Mouse (Mus musculus) fat pad, adult 2 months (tissue): ENCODE results near the gene Atcay.
"Not testable (repeated sequence)": the region's sequence is repeated elsewhere in the genome, so short reads cannot be mapped to it uniquely, and the experiment has no call there.

ENCODE experiments used
- DNase-seq: peaks from one replicate; pipeline ENCODE4 v3.0.0-alpha.2; 2011; ENCODE audit warnings: low read depth, low spot score; ENCODE audit errors: extremely low read depth

The Atcay gene

DNA sequence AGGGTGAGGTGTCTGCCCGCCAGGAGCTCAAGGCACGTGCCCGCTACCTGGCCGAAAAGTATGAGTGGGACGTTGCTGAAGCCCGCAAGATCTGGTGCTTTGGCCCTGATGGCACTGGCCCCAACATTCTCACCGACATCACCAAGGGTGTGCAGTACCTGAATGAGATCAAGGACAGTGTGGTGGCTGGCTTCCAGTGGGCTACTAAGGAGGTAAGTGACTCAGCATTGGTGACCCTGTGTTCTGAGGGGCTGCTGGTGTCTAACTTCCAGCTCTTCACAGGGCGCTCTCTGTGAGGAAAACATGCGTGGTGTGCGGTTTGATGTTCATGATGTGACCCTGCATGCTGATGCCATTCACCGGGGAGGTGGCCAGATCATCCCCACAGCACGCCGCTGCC is 49.7 kb downstream of the Atcay start:
- no peak for DNase-seq

DNA sequence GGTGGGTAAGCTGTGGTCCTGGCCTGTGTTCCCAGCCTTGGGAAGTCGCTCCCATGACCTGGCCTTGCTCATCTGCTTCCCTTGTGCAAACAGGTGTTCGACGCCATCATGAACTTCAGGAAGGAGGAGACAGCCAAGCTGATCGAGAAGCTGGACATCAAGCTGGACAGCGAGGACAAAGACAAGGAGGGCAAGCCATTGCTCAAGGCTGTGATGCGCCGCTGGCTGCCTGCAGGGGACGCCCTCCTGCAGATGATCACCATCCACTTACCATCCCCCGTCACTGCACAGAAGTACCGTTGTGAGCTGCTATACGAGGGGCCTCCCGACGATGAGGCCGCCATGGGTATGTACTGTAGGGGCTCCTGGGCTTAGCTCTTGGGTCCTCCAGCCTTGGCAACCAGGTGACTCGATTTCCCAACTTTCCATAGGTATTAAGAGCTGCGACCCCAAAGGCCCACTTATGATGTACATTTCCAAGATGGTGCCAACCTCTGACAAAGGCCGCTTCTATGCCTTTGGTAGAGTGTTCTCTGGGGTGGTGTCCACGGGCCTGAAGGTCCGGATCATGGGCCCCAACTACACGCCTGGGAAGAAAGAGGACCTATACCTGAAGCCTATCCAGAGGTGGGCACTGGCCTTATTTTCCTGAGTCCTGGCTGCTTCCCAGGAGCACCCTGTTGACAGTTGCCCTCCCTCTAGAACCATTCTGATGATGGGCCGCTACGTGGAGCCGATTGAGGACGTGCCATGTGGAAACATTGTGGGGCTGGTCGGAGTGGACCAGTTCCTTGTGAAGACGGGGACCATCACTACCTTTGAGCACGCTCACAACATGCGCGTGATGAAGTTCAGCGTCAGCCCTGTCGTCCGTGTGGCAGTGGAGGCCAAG is 50.9 kb downstream of the Atcay start:
- DNase-seq = no peak

GRCm38 (mm10) chr10:81178927-81179326 is 51.7 kb downstream of the Atcay start:
- DNase-seq = no peak

- DNase-seq = no peak
Measured at GRCm38 (mm10) chr10:81177958-81178712, 52.5 kb downstream of the Atcay start.

GRCm38 (mm10) chr10:81177491-81177925 is 53.1 kb downstream of the Atcay start:
- DNase-seq = no peak

- no peak for DNase-seq
Measured at GRCm38 (mm10) chr10:81176466-81177271, 54.0 kb downstream of the Atcay start, which contains the start of gene Eef2. TSS of gene Eef2 (plus strand) at chr10:81176631.

DNA sequence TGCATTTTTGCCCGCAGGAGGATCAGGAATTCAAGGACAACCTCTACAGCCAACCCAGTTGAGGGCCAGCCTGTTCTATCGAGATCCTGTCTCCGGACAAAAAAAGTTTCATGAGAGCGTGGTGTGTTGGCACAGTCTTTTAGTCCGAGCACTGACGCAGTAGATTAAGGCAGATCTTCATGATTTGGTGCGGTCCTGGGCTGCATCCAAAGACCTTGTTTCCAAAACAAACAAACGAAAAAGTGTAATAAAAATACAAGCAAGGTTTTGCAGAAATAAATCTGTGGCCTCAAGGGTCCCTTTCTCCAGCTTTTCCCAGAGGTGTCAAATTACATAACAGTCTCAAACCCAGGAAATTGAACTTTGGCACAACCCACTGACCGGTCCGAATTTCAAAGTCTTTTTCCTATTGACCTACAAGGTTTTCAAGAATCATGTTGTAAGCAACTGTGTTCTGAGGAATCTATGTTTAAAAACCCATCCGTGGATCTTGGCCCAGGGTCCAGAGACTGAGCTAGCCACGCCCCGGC is 54.6 kb downstream of the Atcay start:
- DNase-seq = no peak

DNA sequence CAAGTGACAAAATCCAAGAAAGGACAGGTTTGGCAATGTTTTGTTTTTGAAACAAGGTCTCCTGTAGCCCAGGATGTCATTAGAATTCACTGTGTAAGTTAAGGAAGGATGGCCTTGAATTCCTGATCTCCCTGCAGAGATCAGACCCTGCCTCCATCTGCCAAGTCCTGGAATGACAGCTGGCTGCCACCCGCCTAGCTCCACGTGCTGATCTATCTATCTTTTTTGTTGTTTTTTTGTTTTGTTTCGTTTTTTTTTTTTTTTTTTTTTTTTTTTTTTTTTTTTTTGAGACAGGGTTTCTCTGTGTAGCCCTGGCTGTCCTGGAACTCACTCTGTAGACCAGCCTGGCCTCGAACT is 55.3 kb downstream of the Atcay start:
- DNase-seq = not testable (repeated sequence)

GRCm38 (mm10) chr10:81174617-81175344 is 55.9 kb downstream of the Atcay start:
- DNase-seq = no peak

DNA sequence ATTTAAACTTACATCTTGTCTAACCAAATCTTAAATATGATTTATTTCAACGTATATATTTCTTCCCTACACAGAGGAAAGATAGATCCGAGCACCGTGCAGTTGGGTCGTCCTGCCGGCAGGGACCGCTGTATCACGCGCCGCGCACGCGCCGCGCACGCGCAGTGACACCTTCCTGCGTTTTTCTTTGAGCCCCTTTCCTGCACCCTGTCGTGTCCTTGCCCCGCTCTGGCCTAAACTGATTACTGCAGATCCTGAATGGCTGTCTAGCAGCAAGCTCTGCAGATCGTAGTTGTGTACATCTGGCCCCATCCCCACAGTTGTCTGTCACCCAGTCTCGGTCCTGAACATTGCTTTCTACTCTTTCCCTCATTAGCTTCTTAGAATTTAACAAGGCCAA is 57.5 kb downstream of the Atcay start:
- no peak for DNase-seq

DNA sequence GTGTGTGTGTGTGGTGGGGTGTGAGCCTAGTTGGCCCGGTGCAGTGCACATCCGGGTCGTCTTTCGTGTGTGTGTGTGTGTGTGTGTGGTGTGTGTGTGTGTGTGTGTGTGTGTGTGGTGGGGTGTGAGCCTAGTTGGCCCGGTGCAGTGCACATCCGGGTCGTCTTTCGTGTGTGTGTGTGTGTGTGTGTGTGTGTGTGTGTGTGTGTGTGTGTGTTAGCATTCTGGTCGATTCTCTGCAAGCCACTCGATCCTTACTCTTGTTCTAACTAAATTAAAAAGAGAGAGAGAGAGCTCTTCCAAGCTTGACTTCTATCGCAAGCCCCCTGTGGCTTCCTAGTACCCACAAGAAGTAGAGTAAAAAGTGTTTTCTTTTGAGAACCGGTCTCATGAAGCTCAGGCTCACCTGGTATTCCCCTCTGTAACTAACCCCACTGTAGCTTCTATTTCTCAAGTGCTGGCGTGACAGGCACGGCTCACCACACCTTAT is 61.2 kb downstream of the Atcay start:
- DNase-seq = not testable (repeated sequence)

DNA sequence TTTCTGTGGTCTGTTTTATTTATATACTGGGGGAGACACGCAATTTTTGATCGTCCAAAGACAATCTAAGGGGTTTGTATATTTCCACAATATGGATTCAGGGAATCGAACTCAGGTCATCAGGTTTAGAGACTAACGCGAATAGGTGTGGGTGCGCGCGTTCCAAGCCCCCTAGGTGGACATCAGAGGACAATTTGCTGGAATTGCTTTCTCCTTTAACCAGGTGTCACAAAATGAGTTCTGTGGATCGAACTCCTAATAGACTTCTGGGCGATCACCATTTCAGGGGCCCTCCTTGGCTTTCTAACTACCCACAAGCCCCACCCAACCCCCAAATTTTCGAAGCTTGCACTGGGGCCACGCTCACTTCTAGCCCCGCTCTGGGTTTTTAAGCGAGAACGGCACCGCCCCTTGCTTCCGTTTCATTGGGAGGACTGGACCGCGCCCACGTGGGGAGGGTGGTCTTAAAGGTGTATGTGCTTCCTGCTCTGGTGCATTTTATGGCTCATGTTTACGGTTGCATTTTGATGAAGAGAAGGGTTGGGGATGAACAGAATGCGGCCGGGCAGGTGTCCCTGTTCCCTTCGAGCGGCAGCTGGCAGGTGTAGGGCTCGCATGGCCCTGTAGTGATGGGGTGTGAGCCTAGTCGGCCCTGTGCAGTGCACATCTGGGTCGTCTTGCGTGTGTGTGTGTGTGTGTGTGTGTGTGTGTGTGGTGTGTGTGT is 62.0 kb downstream of the Atcay start:
- DNase-seq = no peak

- DNase-seq = no peak
Measured at GRCm38 (mm10) chr10:81168087-81168431, 62.6 kb downstream of the Atcay start.

DNA sequence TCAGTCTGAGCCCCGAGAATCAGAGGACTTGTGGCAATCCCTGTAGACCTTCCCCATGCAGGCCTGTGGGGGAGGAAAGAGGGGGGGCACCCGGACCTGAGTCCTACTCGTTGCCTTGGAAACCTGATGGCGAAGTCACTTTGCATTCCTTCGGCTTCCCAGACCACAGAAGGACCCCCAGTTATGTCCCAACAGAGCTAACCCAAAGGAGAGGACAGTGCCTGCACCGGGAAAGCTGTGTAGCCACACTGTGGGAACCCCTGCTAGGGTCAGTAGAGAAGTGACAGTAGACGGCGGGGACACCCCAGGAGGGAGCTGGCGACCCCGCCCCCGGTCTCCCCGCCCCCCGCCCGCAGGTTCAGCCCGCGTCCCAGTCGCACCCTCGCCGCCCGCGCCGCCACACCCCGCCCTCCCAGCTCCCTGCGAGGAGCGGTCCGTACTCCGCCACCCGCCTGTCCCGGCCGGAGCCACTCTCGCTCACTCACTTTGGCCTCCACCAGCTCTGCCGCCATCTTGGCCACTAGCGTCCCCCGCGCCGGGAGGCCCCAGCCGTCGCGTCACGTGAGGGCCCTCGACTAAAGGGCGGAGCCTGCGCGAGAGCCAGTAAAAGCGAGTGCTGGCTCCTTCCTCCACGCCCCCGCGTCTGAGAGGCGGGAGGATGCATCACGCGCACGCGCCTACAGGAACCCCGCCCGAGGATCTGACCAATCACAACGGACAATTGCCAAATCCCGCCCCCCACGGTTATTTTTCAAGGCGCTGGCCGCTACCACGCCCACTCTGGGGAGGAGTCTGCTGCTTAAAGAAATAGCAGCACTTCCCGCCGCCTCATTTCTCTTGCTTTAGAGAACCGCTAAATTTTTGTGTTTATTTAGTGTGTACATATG is 63.2 kb downstream of the Atcay start, which contains the start of gene Pias4:
Gene Pias4 (minus strand): TSS at position 724 of the 887 bp plus-strand sequence.
- DNase-seq = peak; percentile 73

- no peak for DNase-seq
Measured at GRCm38 (mm10) chr10:81165118-81165517, 65.5 kb downstream of the Atcay start.

DNA sequence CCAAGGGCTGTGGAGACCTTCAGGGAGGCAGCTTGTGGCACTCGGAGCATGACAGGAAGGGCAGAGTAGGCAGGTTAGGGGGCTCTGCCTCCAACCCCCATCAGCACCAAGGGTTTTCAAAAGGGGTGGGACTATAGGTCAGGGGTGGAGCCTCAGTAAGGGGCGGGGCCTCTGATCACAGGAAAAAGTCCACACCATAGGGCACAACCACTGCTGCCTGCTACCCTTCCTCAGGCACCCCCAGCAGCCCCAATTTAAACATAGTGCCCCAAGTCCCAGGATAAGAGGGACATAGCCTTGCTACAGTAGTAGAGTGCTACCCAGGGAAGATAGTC is 68.3 kb downstream of the Atcay start:
- no peak for DNase-seq

DNA sequence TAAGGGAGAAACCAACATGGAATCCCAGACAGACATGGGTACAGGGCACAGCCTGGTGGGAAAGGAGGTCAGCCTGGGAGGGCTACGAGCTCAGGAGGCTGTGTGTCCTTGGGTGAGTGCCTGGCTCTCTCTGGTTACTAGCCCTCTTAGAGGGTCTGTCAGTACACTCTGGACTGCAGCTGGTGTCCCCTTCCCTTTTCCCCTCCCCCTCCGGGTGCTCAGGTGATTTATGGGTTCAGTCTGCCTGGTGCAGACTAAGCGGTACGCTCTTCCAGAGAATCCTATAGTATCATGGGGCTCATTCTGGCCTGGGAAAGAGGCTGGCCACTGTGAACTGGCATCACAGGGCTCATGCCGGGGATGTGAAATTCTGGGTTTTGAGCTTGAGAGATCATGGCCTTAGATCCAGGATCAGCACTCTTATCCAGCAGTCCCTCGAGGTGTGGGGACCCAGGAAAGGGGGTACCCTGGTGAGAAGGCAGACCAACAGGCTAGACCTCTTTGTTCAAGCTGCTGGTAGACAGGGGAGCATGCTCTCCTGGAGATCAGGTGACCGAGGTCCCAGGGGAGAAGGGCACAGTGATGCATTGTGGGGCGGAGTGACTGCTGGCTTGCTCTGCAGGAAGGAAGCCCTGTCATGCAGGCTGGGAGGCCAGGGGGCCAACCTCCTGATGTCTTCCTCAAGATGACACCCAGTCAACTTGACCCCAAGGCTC is 68.9 kb downstream of the Atcay start:
- DNase-seq = no peak

DNA sequence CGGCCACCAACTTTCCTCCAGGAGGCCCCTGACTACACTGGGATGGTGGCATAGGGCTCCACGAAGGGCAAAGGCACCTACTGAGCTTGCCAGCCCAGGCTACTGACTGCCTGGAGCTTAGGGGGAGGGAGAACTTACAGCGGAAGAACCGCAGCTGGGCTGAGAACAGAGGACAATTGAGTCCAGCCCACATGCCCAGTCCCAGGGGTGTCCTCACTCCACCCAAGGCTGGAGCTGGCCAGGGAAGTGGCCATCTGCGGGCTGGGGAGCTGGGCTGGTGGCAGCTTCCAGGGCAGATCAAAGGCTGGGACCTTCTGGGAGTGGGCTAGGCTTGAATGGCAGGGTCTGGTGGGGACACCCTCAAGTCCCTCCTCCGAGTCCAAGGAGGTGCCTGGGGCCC is 75.9 kb downstream of the Atcay start:
- DNase-seq = no peak
